Mouse (Mus musculus): ENCODE data around the gene Ror1. TPM values are rescaled to one million over a fixed set of nuclear protein-coding genes. Genes with fewer than 3 reads are reported as not detected.
A peak's percentile ranks its signal among the peaks of the same experiment; 100 is the strongest.

Ror1 gene
- polyA plus RNA-seq, 1 experiment, result 0.12 TPM

- H3K27me3 ChIP-seq (ENCODE audit: control insufficient read depth, insufficient read depth, low read length), result no peaks in the 10 kb centered on the region
Observed at GRCm38 (mm10) chr4:100211331-100211730, 115.7 kb downstream of the Ror1 start.

GRCm38 (mm10) chr4:100214324-100215215, 119.0 kb downstream of the Ror1 start:
- Histone ChIP-seq H3K4me1 (ENCODE audit: control insufficient read depth, insufficient read depth, low read length) (no peaks in the 10 kb centered on the region), H3K4me3 (ENCODE audit: control insufficient read depth, low read depth, low read length) (no peak overlapping the region), H3K36me3 (ENCODE audit: control insufficient read depth, insufficient read depth, low read length) (no peaks in the 10 kb centered on the region), H3K27ac (ENCODE audit: control insufficient read depth, insufficient read depth, low read depth, low read length) (no peak overlapping the region), H3K27me3 (ENCODE audit: control insufficient read depth, insufficient read depth, low read length) (no peaks in the 10 kb centered on the region)
- TF ChIP-seq POLR2A (IDR thresholded peaks at IDR 0.05; ENCODE audit: control insufficient read depth, low read depth, low read length), result no peak
- TF ChIP-seq CTCF (IDR thresholded peaks at IDR 0.05; ENCODE audit: control insufficient read depth, insufficient read depth, insufficient replicate concordance, low read depth, low read length), result peak; percentile 22; the same call in 1 of the 2 replicates

More at GRCm38 (mm10) chr4:100211331-100211730, 115.7 kb downstream of the Ror1 start:
- no peak overlapping the region for H3K27ac ChIP-seq (ENCODE audit: control insufficient read depth, insufficient read depth, low read depth, low read length)
- H3K4me3 ChIP-seq (ENCODE audit: control insufficient read depth, low read depth, low read length), result no peak overlapping the region
- H3K36me3 ChIP-seq (ENCODE audit: control insufficient read depth, insufficient read depth, low read length), result no peaks in the 10 kb centered on the region
- TF ChIP-seq POLR2A (IDR thresholded peaks at IDR 0.05; ENCODE audit: control insufficient read depth, low read depth, low read length), result no peak
- TF ChIP-seq CTCF (IDR thresholded peaks at IDR 0.05; ENCODE audit: control insufficient read depth, insufficient read depth, insufficient replicate concordance, low read depth, low read length), result no peak
- no peaks in the 10 kb centered on the region for H3K4me1 ChIP-seq (ENCODE audit: control insufficient read depth, insufficient read depth, low read length)

- H3K4me1 ChIP-seq (ENCODE audit: control insufficient read depth, insufficient read depth, low read length), result no peaks in the 10 kb centered on the region
- H3K27me3 ChIP-seq (ENCODE audit: control insufficient read depth, insufficient read depth, low read length), result no peaks in the 10 kb centered on the region
- TF ChIP-seq POLR2A (IDR thresholded peaks at IDR 0.05; ENCODE audit: control insufficient read depth, low read depth, low read length) (no peak), CTCF (IDR thresholded peaks at IDR 0.05; ENCODE audit: control insufficient read depth, insufficient read depth, insufficient replicate concordance, low read depth, low read length) (no peak)
- no peaks in the 10 kb centered on the region for H3K36me3 ChIP-seq (ENCODE audit: control insufficient read depth, insufficient read depth, low read length)
- no peak overlapping the region for H3K4me3 ChIP-seq (ENCODE audit: control insufficient read depth, low read depth, low read length)
- H3K27ac ChIP-seq (ENCODE audit: control insufficient read depth, insufficient read depth, low read depth, low read length), result no peak overlapping the region
Observed at GRCm38 (mm10) chr4:100216587-100216986, 121.0 kb downstream of the Ror1 start.

- no peak for TF ChIP-seq CTCF (IDR thresholded peaks at IDR 0.05; ENCODE audit: control insufficient read depth, insufficient read depth, insufficient replicate concordance, low read depth, low read length)
- TF ChIP-seq POLR2A (IDR thresholded peaks at IDR 0.05; ENCODE audit: control insufficient read depth, low read depth, low read length), result no peak
- Histone ChIP-seq H3K27ac (ENCODE audit: control insufficient read depth, insufficient read depth, low read depth, low read length) (no peak overlapping the region), H3K27me3 (ENCODE audit: control insufficient read depth, insufficient read depth, low read length) (no peaks in the 10 kb centered on the region), H3K4me3 (ENCODE audit: control insufficient read depth, low read depth, low read length) (no peak overlapping the region), H3K36me3 (ENCODE audit: control insufficient read depth, insufficient read depth, low read length) (no peaks in the 10 kb centered on the region), H3K4me1 (ENCODE audit: control insufficient read depth, insufficient read depth, low read length) (no peaks in the 10 kb centered on the region)
Observed at GRCm38 (mm10) chr4:100219026-100219425, 123.4 kb downstream of the Ror1 start.

- TF ChIP-seq CTCF (IDR thresholded peaks at IDR 0.05; ENCODE audit: control insufficient read depth, insufficient read depth, insufficient replicate concordance, low read depth, low read length), result no peak
- no peak for TF ChIP-seq POLR2A (IDR thresholded peaks at IDR 0.05; ENCODE audit: control insufficient read depth, low read depth, low read length)
- H3K27me3 ChIP-seq (ENCODE audit: control insufficient read depth, insufficient read depth, low read length), result no peaks in the 10 kb centered on the region
- H3K4me1 ChIP-seq (ENCODE audit: control insufficient read depth, insufficient read depth, low read length), result no peaks in the 10 kb centered on the region
- H3K27ac ChIP-seq (ENCODE audit: control insufficient read depth, insufficient read depth, low read depth, low read length), result no peak overlapping the region
- no peaks in the 10 kb centered on the region for H3K36me3 ChIP-seq (ENCODE audit: control insufficient read depth, insufficient read depth, low read length)
- no peak overlapping the region for H3K4me3 ChIP-seq (ENCODE audit: control insufficient read depth, low read depth, low read length)
Observed at GRCm38 (mm10) chr4:100219599-100219998, 124.0 kb downstream of the Ror1 start.

GRCm38 (mm10) chr4:100221978-100222737, 126.6 kb downstream of the Ror1 start:
- Histone ChIP-seq H3K27me3 (ENCODE audit: control insufficient read depth, insufficient read depth, low read length) (no peaks in the 10 kb centered on the region), H3K27ac (ENCODE audit: control insufficient read depth, insufficient read depth, low read depth, low read length) (no peak overlapping the region), H3K4me3 (ENCODE audit: control insufficient read depth, low read depth, low read length) (no peak overlapping the region), H3K4me1 (ENCODE audit: control insufficient read depth, insufficient read depth, low read length) (no peaks in the 10 kb centered on the region), H3K36me3 (ENCODE audit: control insufficient read depth, insufficient read depth, low read length) (no peaks in the 10 kb centered on the region)
- TF ChIP-seq POLR2A (IDR thresholded peaks at IDR 0.05; ENCODE audit: control insufficient read depth, low read depth, low read length), result no peak

GRCm38 (mm10) chr4:100223532-100223931, 127.9 kb downstream of the Ror1 start:
- TF ChIP-seq POLR2A (IDR thresholded peaks at IDR 0.05; ENCODE audit: control insufficient read depth, low read depth, low read length) (no peak), CTCF (IDR thresholded peaks at IDR 0.05; ENCODE audit: control insufficient read depth, insufficient read depth, insufficient replicate concordance, low read depth, low read length) (no peak)
- Histone ChIP-seq H3K27ac (ENCODE audit: control insufficient read depth, insufficient read depth, low read depth, low read length) (no peak overlapping the region), H3K4me1 (ENCODE audit: control insufficient read depth, insufficient read depth, low read length) (no peaks in the 10 kb centered on the region)

More at GRCm38 (mm10) chr4:100223532-100223931, 127.9 kb downstream of the Ror1 start:
- Histone ChIP-seq H3K4me3 (ENCODE audit: control insufficient read depth, low read depth, low read length) (no peak overlapping the region), H3K36me3 (ENCODE audit: control insufficient read depth, insufficient read depth, low read length) (no peaks in the 10 kb centered on the region), H3K27me3 (ENCODE audit: control insufficient read depth, insufficient read depth, low read length) (no peaks in the 10 kb centered on the region)
